Mouse (Mus musculus): Measurements from ENCODE around the gene Kcnj9.

GRCm38 (mm10) chr1:172301180-172301579 lies 27.9 kb downstream of the Kcnj9 start:
- no peak for TF ChIP-seq CTCF (IDR thresholded peaks at IDR 0.05; ENCODE audit: borderline replicate concordance, extremely low read depth, insufficient read depth, insufficient read length)
- no peak for TF ChIP-seq POLR2A (IDR thresholded peaks at IDR 0.05; ENCODE audit: borderline replicate concordance, extremely low read depth, insufficient read depth, insufficient read length, poor library complexity, severe bottlenecking)
